Mouse (Mus musculus) cerebellum, adult 9-11 months (tissue): ENCODE measurements around the gene Grb7.

Source experiments
- DNase-seq: peaks from one replicate; pipeline ENCODE4 v3.0.0; 2022

Gene Grb7

GRCm38 (mm10) chr11:98473916-98474479 lies 27.8 kb downstream of the Grb7 start:
- DNase-seq = no peak

GRCm38 (mm10) chr11:98474967-98475366 lies 28.8 kb downstream of the Grb7 start:
- no peak for DNase-seq

DNA sequence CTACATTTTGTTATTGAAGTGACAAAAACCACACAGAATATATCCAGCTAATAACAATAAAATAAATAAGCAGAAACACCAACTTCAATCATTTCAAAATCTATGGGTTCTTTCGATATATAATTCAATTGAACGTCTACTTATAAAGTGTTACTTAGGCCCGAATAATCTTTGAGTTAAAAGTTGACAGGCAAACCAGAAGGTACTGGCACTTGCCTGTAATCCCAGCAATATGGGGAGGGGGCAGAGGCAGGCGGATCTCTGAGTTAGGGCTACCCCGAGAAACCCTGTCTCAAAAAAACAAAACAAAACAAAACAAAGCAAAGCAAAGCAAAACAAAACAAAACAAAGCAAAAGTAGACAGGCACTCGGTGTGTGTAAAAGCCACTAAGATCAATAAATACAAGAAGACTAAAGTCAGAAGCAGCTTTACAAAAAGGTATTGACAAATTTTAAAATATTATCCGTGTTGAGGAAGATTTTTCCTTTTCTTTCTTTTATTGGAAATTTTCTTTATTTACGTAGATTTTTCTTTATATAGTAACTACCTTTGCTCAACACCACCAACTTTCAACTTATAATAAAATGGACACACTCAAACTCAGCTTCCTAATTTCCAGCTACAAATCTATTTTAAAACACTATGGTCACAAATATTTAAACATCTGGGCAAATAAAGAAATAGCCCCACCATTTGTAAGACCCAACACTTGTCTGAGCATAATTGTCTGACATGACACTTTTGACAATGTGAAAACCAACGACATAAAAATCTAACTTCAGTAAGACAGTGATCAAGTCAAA lies 29.6 kb downstream of the Grb7 start:
- no peak for DNase-seq

GRCm38 (mm10) chr11:98476434-98476807 lies 30.2 kb downstream of the Grb7 start:
- no peak for DNase-seq

GRCm38 (mm10) chr11:98477011-98477701 lies 31.0 kb downstream of the Grb7 start:
- DNase-seq = no peak

DNA sequence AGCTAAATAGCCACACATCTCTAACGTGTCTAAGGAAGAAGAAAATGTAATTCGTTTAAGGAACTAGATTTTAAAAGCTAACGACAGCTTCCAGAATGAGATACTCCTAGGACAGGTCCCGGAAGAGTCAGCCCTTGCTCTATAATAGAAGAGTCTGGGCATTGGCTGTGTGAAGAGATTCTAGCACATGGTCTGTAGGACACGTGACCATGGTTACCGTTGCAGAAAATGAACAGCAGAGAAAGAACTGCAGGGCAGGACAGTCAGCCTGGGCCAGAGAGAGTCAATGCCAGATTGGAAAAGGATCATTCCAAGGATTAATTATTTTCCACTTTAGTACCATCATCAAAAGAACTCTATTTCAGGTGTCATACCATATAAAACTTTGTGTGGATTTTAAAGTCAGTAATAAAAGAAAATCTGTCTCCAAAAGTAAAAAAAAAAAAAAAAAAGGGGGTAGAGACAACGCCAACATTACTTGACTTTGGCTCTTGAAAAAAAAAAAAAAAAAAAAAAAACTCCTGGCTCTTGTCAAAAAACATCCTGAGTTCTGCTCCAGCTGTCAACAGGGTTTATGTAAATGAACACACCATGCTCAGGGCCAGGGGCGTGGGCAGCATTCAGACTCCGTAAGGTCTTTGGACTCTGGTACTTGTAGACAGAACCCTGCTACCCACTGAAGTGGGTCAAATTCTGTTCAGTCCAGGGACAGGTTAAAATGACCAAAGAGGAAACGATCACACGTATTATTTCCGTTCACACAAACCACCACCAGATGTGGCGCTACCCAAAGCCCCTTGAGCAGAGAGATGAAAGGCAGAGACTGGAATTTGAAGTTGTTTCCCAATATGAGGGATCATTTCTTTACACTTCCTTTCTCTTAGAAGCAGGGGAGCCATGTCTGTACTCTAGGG lies 33.1 kb downstream of the Grb7 start:
- no peak for DNase-seq

- DNase-seq = no peak
Measured at GRCm38 (mm10) chr11:98479940-98480497, 33.8 kb downstream of the Grb7 start.

DNA sequence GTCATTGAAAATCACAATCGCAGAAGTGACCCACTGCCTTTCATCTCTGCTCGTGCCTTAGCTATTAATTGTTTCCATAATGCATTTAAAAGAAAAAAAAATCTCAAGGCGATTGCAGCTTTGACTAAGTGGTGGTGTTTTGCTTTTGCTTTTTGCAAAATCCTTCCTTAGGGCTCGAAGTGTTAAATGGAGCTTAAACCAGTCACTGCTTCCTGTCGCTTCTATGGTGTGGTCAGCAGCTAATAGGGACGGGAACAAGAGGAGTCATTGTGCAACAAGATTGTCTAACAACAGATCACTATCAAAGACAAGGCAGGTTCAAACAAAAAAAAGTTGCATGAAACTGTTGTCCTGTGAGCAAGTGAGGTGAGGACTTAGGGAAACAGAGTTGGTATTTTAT lies 35.0 kb downstream of the Grb7 start:
- no peak for DNase-seq

GRCm38 (mm10) chr11:98482067-98482466 lies 35.9 kb downstream of the Grb7 start:
- no peak for DNase-seq

- DNase-seq = no peak
Measured at GRCm38 (mm10) chr11:98485749-98486148, 39.6 kb downstream of the Grb7 start.

DNA sequence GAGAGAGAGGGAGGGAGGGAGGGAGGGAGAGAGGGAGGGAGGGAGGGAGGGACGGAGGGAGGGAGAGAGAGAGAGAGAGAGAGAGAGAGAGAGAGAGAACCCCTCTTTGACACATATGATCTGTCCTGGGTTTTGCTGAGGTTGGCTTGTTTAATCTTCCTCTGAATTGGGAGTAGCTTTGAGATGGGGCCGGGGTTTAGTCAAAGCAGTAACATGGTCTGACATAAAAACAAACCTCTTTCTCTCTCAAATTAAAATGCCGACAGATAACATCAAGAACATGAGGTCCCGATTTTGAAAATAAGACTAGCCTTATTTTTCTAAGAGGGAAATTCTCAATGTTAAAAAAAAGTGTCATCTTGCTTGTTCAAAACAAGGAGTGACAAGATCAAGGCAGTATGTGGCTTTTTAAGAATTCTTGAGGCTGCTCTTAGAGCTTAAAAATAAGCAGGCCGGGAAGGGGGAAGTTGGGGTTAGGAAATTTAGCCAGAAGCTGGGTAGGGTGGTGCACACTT lies 41.4 kb downstream of the Grb7 start:
- no peak for DNase-seq

DNA sequence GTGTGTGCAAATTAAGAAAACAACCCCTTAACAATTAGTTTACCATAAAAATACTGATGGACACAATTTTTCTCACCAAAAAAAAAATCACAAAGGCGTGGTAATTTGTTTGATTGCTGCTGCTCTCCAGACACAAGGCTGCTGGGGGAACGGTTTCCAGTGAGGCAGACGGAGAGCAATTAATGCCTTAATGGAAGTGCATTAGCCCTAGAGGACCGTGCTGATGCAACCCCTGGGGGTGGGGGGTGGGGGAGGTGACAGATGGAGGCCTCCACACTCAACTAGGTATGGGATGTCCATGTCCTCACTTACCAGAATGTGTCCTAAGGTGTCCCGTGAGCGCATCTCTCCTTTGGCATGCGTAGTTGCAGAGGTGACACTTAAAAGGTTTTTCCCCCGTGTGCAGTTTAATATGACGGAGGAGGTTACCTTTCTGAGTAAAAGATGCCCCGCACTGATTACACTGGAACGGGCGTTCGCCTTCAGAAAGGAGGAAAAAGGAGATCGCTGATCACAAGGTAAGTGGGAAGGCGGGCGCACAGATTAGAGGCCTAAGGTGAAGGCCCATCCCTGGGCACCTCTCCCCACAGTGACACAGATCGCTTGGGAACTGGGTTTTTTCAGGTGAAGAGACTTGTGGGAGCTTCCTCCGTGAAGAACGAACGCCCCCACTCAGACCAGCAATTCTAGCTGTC lies 42.5 kb downstream of the Grb7 start:
- DNase-seq = no peak

- no peak for DNase-seq
Measured at GRCm38 (mm10) chr11:98491571-98491970, 45.4 kb downstream of the Grb7 start.

GRCm38 (mm10) chr11:98492959-98493358 lies 46.8 kb downstream of the Grb7 start:
- no peak for DNase-seq

DNA sequence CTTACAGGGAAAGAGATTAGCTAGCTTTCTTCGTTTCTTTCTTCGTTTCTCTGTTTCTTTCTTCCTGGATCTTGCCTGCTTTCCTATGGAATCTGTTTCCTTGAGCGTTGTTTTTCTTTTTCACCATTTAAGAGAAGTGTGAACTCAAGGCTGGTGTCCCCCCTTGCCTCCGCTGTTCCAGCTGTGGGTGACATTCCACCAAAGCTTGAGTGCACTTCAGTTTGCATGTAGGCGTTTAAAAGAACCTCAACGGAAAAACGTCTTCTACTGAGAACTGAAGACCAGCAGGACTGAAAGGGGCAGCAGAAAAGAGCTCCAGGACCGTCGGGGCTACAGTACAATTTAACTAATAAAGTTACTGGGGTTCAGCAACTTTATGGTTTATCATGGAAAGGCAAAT lies 47.2 kb downstream of the Grb7 start:
- no peak for DNase-seq

GRCm38 (mm10) chr11:98495176-98495719 lies 49.1 kb downstream of the Grb7 start:
- no peak for DNase-seq

DNA sequence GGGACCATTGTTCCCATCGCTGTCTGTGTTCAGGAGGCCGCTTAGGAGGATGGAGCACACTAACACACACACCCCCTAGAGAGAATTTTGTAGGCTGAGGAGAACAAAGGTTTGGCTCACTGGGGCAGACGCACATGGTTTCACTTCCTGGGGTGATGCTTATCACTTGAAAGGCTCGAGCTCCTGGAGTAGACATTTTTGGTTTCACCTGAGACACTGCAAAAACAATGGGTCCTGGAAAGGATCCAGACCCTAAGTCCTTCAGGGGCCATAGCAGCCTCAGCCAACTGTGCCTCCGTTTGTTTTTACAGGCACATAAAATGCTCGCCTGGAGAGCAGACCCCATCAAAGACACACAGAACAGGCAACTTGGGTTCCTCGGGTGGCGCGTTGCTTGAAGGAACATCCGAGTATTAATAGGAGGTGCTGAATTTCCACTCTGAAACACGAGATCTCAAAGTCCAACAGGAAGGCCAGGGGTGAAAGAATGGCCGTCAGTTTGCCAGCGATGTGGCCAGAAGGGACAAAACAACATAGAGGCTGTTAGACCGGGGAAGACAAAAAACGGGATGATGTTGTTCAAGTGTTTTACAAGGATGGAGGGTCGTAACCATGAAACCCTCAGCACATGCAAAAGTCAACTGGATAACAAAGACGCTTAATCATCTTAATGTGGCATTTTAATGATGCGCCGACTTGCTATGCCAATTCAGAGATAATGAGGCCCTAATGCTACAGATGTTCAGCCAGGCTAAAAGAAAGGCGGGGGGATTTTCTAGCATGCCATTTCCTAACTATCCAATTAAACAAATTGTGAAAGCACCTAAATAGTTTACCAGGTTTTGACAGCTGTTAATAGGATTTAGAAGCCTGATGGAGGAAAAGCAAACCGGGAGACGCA lies 51.4 kb downstream of the Grb7 start:
- DNase-seq = no peak

- no peak for DNase-seq
Measured at GRCm38 (mm10) chr11:98504926-98505325, 58.7 kb downstream of the Grb7 start.
